Mouse (Mus musculus) right cerebral cortex, postnatal 10 days (tissue): ENCODE measurements around the gene Aff3.

Experiments
- DNase-seq, 2 experiments: peaks; one replicate each; pipeline ENCODE4 v3.0.0; 2021; ENCODE audit warnings: low spot score in 2 of 2

Aff3 gene

GRCm38 (mm10) chr1:38545282-38545945, 119.3 kb downstream of the Aff3 start:
- peak; percentile 52 for DNase-seq

- DNase-seq: no peak
These were observed 120.3 kb downstream of the Aff3 start for GRCm38 (mm10) chr1:38544501-38544900.

- no peak for DNase-seq
These were observed 123.2 kb downstream of the Aff3 start for GRCm38 (mm10) chr1:38541536-38541935.

GRCm38 (mm10) chr1:38536929-38537540, 127.7 kb downstream of the Aff3 start:
- DNase-seq: no peak

GRCm38 (mm10) chr1:38532581-38532980, 132.2 kb downstream of the Aff3 start:
- no peak for DNase-seq

GRCm38 (mm10) chr1:38528607-38529006, 136.1 kb downstream of the Aff3 start:
- no peak for DNase-seq

- no peak for DNase-seq
These were observed 138.2 kb downstream of the Aff3 start for GRCm38 (mm10) chr1:38526568-38526967.

GRCm38 (mm10) chr1:38521651-38522050, 143.1 kb downstream of the Aff3 start:
- DNase-seq: no peak

GRCm38 (mm10) chr1:38516225-38516624, 148.5 kb downstream of the Aff3 start:
- DNase-seq: no peak

- no peak for DNase-seq
These were observed 150.1 kb downstream of the Aff3 start for GRCm38 (mm10) chr1:38514634-38515011.

- DNase-seq: no peak
These were observed 150.7 kb downstream of the Aff3 start for GRCm38 (mm10) chr1:38513970-38514633.

GRCm38 (mm10) chr1:38512258-38513081, 152.3 kb downstream of the Aff3 start:
- DNase-seq: no peak

- no peak for DNase-seq
These were observed 153.7 kb downstream of the Aff3 start for GRCm38 (mm10) chr1:38511076-38511475.

- no peak for DNase-seq
These were observed 155.5 kb downstream of the Aff3 start for GRCm38 (mm10) chr1:38509301-38509700.

GRCm38 (mm10) chr1:38507636-38508179, 157.0 kb downstream of the Aff3 start:
- DNase-seq: no peak

GRCm38 (mm10) chr1:38506396-38506795, 158.4 kb downstream of the Aff3 start:
- no peak for DNase-seq

GRCm38 (mm10) chr1:38503431-38504089, 161.2 kb downstream of the Aff3 start:
- no peak for DNase-seq

GRCm38 (mm10) chr1:38502797-38503196, 162.0 kb downstream of the Aff3 start:
- DNase-seq: no peak

GRCm38 (mm10) chr1:38501231-38501630, 163.5 kb downstream of the Aff3 start:
- DNase-seq: no peak

- no peak for DNase-seq
These were observed 165.3 kb downstream of the Aff3 start for GRCm38 (mm10) chr1:38499500-38499899.

GRCm38 (mm10) chr1:38497576-38497975, 167.2 kb downstream of the Aff3 start:
- DNase-seq: no peak
